Mouse (Mus musculus): ENCODE results near the gene Zfp609. TPM values are rescaled to one million over a fixed set of nuclear protein-coding genes. Genes with fewer than 3 reads are reported as not detected.

Zfp609 gene
- total RNA-seq, 2 experiments from 2014 or later = 34.4 to 36.7 TPM

- intact Hi-C loops (cut with DNase I) = no loop called here
- DNase-seq = peak; percentile 55 to 60
Measured at GRCm38 (mm10) chr9:65645984-65646383, 181.4 kb downstream of the Zfp609 start.

- intact Hi-C loops (cut with DNase I) = no loop called here
- DNase-seq = no peak
Measured at GRCm38 (mm10) chr9:65644960-65645359, 182.4 kb downstream of the Zfp609 start.

- intact Hi-C loops (cut with DNase I) = no loop called here
- no peak for DNase-seq
Measured at GRCm38 (mm10) chr9:65642546-65642945, 184.8 kb downstream of the Zfp609 start.

Other genes starting within 250 kb of the Zfp609 start
- 10 to 100 TPM; 18.3 to 21.2 TPM for gene Plekho2, start 247.5 kb downstream of the Zfp609 start, total RNA-seq (2021)
- gene Pif1, start 240.4 kb downstream of the Zfp609 start, total RNA-seq (2021) = 1 to 10 TPM; 1.9 to 2.4 TPM
- gene Rbpms2, start 197.9 kb downstream of the Zfp609 start, total RNA-seq (2021) = 10 to 100 TPM; 54.4 to 57.7 TPM
- 100 to 1,000 TPM; 269 to 276 TPM for gene Oaz2, start 159.6 kb downstream of the Zfp609 start, total RNA-seq (2021)
- gene Pclaf, start 62.7 kb upstream of the Zfp609 start, total RNA-seq (2021) = 10 to 100 TPM; 12.4 to 12.6 TPM
- 10 to 100 TPM; 21.1 to 21.4 TPM for gene Trip4, start 81.2 kb upstream of the Zfp609 start, total RNA-seq (2021)
- 10 to 100 TPM; 15.3 to 18.6 TPM for gene Csnk1g1, start 81.4 kb upstream of the Zfp609 start, total RNA-seq (2021)
- gene Ppib, start 232.7 kb upstream of the Zfp609 start, total RNA-seq (2021) = 100 to 1,000 TPM; 262 to 272 TPM
- 1 to 10 TPM in 1 of 2 experiments, under 1 TPM in 1; 0.81 to 1.1 TPM for gene Snx22, start 242.2 kb upstream of the Zfp609 start, total RNA-seq (2021)

Data from heart, postnatal 10 days (tissue).